Mouse (Mus musculus) induced T-regulatory cell, adult 2 months (primary cell): ENCODE measurements at regions not wholly inside any gene's neighbourhood (a gene's known extent, or its start where the extent isn't known, plus 50 kb on each side); places are given as distances from the start of the nearest gene placed in this dataset.

ENCODE experiments used
- DNase-seq: peaks from one replicate; pipeline ENCODE4 v3.0.0-alpha.2; 2012; ENCODE audit warnings: low read depth

DNA sequence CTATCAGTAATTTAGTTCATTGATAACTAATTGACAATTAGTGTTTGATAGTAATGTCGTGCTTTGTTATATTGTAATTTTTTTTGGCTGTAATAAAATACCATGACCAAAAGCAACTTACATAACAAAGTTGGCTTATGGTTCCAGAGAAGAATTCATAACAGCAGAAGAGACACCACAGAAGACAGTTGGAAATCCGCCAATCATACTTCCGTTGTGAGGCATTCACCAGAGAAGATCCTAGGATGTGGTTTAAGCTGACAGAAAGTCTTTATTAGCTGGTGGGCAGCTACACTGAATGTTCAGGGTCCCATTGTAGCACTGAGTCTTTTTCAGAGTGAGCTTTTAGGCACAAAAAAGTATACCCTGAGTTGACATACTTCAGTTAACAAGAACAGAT, 109.9 kb downstream of the Sec23a start:
- DNase-seq = no peak

DNA sequence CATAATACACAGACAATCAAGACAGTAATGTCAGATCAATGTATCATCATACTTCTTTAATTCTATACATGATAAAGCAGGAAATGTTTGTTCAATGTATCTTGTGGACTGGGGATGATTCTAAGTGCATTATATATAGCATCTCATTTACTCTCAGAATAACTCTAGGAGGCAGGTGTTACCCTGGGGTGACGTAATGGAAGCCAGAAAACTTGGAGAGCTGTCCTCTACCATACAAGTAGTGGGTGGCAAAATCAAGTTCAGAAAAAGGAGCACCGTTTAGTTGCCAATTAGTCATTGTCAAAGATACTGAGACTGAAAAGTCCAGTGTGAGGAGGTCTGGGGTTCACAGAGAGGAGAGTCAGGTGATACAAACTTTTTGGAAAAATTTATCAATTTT, 136.0 kb downstream of the Sec23a start:
- DNase-seq = no peak

DNA sequence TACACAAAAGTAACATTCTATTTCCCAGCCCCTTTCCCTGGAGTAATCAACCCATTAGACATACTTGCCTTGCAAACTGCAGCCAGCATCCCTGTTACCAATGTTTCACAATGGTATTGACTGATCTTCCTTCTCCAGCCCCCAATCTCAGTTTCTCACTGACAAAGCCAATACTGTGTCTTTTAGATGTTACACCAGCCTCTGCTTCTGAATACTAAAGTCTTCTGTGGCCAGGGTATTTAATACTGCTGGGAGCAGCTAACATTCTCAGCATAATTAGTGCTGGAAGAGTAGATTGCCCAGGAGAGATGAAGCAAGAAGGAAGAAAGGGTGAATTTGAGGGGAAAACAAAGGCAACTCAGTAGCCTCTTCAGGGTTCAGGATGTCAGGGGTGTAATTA, 139.4 kb downstream of the Sec23a start:
- no peak for DNase-seq

DNA sequence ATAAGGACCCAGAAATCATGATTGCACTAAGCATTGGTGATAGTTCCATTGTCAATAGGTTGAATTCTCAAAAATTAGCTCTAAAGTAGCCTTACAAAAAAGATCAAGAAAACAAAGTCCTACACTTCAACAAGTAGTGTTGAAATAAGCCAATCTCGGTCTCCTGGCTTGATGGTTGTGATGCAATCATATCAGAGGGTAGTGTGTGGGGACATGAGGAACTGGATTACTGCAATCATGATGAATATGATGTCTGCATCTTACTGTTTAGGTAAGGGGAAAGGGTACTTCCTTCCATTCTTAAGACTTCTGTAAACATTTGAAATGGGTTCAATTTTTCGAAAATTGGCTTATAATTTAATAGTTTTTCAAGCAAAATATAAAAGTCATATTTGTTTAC, 155.3 kb downstream of the Sec23a start:
- DNase-seq = no peak

DNA sequence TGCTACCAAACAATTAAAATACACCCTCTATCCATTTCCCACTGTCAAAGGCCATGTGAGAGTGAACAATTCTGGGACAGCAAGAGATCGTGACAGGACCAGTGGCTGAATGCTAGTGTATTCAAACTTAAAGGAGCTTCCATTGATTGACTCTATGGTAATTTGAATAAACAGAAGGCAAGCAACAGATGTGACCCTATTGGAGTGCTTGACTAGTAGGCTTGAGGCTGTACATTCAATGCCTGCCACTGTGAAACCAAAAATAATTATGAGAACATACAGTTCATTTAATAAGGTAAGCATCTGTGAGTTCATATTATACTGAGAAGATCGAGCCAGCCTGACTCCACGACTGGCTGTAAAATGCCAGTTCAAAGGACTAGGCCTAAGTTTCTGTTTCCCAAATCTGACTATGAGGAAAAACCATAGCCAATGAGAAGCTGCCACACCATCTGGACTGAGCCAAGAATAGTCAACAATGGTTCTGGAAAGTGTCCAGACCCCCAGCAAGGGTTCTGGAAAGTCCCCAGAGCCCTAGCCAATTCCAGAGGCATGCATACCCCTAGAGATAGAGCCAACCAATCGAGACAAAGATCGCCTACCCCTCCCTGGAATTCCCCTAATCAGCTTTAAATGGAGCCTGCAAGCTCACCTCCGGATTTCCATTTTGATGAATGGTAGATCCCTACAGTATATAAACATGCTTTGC, 160.0 kb downstream of the Sec23a start:
- DNase-seq = no peak

DNA sequence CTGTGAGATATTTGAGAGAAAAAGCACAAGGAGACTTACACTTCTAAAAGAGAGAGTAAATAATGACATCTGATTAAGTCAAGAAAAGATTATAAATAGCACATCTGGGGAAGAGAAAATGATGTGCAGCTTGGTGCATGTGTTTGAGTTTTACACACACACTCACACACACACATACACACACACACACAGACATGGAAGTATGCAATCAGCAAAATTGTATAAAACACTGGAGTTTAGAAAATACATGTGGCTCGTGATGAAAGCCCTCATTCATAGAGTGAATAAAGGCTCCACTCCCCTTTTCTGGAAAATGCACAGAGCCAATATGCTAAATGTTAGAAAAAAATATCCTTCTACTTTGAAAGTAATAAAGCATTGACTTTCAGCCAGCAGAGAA, 182.2 kb downstream of the Sec23a start:
- DNase-seq = no peak

DNA sequence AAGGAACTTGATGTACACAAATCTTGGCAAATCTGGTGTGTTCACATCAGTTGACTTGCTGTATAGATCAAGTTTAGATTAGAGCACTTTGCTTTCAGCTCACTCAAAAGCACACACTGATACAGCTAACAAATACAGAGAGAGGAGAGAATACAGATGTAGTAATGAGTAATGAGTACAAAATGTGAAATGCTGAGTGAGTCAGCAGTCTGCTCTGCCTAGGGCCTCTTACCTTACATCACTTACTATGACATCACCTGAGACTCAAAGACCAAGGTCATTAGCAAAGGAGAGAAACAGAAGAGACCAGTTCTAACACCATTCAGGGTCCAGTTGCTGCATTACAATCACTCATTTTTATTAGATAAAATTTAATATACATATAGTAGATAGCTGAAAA, 184.0 kb downstream of the Sec23a start:
- DNase-seq = no peak

DNA sequence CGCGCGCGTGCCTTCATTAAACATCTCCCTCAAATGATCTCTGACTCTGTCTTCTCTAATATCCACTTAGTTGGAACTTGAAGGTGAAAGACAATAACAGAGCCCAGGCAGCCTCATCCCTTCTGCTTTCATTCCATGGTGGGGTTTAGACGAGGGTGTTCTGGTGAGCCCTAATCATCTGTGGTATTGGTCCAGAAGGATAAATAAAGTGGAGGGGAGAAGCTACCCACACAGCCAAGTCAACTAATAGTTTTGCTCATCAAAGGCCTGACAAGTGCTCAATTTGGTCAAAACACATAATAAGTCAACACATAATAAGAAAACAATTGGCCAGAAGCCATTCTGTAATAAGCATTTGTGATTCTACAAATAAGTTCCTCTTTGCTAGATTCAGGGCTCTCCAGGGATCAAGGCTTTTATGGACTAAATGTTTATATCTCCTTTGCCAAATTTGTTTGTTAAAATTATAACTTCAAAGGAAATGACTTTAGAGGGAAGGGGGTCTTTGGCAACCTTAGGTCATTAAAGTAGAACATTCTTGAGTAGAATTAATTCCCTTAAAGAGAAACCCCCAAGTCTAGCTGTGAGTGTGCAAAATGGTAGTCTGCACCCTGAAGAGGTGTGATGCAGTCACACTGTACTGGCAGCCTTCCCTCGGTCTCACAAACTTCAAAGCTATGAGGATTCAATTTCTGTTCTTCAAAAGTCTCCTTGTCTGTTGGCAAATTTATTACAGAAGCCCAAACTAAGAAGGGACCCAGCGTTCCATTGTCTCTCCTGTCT, 186.5 kb downstream of the Sec23a start:
- DNase-seq = no peak

DNA sequence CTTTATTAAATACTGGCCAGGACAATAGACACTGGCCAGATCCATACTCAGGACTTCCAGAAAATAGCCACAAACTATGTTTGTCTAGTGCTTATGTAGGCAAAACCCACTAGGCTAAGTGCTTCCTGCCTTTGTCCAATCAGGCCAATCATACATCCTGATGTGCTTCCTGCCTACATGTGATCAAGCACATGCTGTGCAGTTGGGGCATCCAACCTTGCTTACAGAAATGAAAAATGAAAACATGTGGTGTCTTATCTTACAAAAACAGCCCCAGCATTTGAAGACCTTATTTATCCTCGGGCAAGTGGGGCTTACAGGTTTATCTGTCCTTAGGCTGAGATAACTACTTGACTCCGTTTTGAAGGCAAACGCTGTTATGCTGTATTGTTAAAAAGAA, 188.8 kb downstream of the Sec23a start:
- no peak for DNase-seq

DNA sequence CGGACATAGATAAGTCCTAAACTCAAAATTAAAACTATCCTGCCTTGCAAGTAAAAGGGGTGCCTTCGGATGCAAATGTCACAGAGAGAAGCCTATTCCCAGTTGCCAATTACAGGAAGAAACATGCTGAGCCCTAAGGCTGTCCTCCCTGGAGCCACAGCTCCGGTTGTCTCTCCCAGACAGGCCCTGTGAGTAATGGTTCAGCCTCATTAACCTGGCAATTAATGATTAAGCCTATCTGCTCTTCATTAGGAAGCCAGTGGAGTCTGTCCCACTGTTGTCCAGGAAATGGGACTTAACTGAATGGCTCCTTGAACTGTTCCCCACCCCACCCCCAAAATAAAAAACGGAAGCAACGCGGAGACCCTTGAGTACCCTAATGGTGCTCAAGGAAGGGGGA, 207.7 kb downstream of the Sec23a start:
- DNase-seq = no peak

DNA sequence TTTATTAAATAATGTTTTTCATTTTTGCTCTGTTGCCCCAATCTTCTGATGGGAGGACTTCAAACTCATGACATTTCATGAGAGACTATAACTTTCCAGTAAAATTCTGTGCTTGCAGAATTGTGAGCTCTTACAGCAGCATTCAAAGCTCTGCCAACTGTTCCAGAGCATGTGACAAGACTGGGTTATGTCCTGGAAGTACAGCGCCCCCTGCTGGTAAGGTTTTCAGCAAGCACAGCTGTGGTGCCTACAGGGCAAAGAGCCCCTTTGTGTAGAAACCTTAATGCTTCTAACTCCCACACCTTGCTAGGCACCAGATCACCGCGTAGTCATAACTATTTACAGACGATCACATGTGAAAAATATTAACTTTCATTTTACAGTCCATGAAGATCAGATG, 209.4 kb downstream of the Sec23a start:
- DNase-seq = peak; percentile 49
